Mouse (Mus musculus) adrenal gland, adult 2 months (tissue): ENCODE results near the gene Kctd3. TPM values are rescaled to one million over a fixed set of nuclear protein-coding genes. Genes with fewer than 3 reads are reported as not detected.
A peak's percentile ranks its signal among the peaks of the same experiment; 100 is the strongest.
"Not testable (repeated sequence)": the region's sequence is repeated elsewhere in the genome, so short reads cannot be mapped to it uniquely, and the experiment has no call there.

Source experiments
- DNase-seq: peaks from one replicate; pipeline ENCODE4 v3.0.0; 2021
- long read RNA-seq: library from polyadenylated mRNA; stranded (forward); transcript quantifications from one replicate; pipeline ENCODE4 v2.0.0, GENCODE M21; 2021
- polyA plus RNA-seq: library from polyadenylated mRNA; depleted of rRNA; stranded (reverse); fragments of >200 nt; gene quantifications from 2 replicates; pipeline ENCODE4 v1.2.3, GENCODE M21; 2012; rRNA removed
- total RNA-seq, 2 experiments: library from RNA; stranded (reverse); gene quantifications; 2 replicates each; pipeline ENCODE4 v1.2.3; 2021

Kctd3 gene
- 10 to 100 TPM; 21.8 to 40.9 TPM for total RNA-seq
- polyA plus RNA-seq = 41.9 and 45.9 TPM in 2 replicates
- long read RNA-seq, transcript Kctd3-201 (18 exons, 3,706 nt) = major isoform, 8 of 15 reads
- long read RNA-seq, partial matches to known transcripts = 4 of 15 reads
- long read RNA-seq, other reads (novel, unspliced or antisense) = 2 of 15 reads

DNA sequence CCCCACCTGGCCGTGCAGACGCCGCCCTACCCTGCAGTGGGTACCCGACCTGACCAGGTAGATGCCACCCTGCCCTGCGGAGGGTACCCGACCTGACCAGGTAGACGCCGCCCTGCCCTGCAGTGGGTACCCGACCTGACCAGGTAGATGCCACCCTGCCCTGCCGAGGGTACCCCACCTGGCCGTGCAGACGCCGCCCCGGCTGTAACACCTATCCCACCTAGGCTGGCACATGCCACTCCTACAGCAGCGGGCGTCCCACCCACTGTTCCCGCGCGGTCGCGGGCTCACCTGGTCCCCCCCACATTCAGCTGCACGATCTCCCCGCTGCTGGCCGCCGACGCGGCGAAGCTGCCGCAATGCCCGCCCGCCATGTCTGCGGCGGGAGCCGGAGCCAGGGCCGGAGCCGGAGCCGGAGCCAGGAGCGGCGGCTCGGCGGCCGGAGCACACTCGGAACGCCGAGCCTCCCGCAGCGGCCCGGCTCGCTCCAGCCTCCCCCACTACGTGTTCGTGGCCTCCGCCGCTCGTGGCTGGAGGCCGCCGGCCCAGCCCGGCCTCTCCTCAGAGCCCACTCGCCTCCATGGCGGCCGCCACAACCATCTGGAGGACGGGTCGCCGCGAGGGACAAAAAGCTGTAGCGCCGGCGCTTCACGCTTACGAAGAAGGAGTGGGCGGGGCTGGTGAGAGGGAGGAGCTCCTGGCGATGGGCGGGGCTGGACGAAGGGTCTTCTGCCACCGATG, at the start of gene Kctd3:
Gene Kctd3, minus strand, starts transcription at position 603 of the 741 bp plus-strand sequence.
- DNase-seq = peak; percentile 97

DNA sequence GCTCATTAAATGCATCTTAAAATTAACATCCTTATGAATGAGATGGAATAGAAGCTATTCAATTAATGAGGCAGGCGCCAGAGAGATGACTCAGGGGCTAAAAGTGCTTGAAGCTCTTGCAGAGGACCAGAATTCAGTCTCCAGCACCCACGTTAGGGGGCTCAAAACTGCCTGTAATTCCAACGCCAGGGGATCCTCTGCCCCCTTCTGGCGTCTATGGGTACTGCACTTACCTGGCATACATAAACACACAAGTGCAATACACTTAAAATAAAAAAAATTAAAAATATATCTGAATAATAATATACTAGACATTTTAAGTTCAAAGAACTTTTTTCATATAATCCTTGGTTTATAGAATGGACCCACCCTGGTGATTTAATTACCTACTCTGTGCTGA, 49.8 kb upstream of the Kctd3 start:
- no peak for DNase-seq

DNA sequence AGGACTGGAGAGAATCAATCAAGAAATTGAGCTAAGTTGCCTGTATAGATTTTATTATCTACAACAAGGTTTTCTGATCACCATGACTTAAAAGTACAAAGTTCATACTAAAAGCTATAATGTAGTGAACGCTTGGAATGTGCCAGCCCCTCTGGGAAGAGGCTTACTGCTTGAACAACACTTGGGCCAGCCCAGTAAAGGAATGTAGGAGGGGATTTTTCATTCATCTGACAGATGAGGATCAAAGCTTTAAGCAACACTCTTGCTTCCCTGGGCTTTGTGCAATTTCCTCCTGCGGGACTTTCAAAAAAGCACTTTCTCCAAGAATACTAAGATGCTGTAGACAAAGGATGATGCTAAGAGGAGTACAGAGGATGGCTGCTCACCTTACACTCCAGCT, 48.3 kb upstream of the Kctd3 start:
- no peak for DNase-seq

DNA sequence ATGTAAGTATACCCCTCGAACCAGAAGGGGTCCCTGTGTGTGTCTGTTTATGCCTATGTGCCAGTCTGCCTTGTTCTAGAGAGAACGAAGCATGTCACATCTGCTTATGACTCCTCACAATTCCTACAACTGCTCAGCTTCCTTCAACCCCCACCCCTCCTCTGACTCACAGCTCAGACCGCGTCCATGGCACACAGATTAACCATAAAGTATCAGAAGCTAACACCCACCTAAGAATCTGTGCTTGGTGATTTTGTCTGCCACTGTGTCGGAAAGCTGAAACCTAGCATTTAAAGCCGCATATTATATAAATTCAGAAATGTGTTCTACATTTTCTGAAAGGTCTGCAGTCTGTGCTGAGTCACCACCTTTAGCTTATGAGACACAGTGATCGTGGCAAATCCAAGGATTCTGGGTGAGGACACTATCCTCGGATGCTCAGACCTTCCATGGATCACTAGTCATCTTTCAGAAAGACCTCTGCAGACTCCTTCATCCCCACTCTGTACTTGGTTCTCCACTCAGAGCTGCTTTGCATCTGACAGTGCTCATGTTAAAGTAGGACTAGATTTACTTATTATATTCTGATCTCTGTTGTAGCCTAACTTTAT, 47.4 kb upstream of the Kctd3 start:
- peak; percentile 30 for DNase-seq

DNA sequence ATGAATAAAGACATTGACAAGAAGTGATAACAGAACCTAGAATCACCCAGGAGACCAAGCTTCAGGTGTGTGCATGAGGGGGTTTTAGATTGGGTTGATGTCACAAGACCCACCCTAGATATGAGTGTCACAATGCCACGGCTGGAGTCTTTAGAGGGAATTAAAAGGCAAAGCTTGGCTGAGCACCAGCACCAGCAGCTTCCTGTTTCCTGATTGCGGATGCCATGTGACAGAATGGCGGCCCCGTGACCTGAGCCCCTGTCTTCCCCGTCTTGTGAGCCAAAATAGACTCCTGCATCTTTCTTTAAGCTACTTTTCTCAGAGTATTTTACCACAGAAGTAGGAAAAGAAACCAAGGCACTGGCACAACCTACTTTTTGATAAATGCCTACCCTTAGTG, 46.5 kb upstream of the Kctd3 start:
- no peak for DNase-seq

DNA sequence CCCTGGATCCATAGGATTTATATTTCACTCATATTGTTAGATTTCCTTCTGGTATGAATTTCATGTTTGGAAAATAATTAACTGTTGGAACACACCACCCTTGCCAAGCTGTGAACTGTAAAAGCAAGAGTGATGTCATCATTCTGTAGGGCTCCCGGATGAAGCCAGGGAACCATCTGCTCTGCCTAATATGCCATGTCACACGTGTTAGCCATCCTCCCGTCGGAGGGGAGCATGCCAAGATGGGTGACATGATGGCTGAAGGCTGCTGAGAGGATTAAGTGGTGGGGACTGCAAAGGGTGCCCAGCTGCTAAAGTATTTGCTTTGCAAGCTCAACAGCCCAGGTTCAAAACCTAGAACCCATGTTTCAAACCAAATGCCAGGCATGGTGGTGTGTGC, 44.5 kb upstream of the Kctd3 start:
- no peak for DNase-seq

DNA sequence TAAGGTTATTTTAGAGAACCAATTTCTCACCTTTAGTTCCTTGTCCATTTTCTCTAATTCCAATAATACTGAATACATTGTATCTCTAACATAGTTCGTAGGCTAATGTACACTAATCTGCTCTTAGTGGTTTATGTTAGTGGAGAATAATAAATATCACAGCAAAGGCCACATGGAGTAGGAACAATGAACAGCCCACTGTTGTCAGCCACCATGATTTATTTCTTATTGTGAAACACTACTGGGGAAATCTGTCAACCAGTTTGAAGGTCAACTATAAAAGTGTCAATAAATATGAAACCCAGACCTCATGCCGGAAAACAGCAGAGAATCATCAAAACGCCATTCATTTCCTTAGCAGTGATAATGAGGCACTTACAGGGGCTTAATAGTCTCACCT, 42.5 kb upstream of the Kctd3 start:
- DNase-seq = no peak

DNA sequence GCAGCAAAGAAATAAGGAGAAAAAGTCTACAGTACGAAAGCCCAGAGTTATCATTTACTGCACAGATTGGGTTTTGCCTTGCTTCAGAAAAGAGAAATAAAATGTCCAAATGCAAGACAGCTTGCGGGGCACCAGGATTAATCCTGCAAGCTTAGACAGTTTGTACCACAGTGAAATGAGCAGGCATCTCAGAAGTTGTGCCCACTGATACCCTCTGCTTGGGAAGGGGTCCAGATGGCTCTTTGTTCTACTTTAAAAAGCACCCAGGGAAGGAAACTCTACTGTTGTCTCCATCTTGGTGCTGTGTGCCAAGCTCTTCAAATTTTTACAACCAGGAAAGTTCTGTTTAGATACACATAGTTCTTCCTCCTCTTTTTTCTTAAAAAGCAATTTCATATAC, 40.7 kb upstream of the Kctd3 start:
- no peak for DNase-seq

DNA sequence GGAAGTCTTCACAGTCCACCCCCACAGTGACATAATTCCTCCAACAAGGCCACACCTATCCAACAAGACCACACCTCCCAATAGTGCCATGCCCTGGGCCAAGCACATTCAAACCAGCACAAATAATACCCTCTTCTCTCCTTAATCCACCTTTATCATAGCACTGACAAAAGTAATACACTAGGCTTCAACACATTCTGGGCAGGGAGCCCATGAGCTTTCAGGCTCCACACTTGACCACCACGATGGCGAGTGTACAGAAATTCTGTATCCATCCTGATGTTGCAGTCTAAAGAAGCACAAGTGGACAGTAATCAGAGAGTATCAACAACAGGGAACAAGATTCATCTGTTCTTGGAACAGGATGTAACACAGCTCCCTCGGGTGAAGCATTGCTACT, 40.3 kb upstream of the Kctd3 start:
- DNase-seq = no peak

DNA sequence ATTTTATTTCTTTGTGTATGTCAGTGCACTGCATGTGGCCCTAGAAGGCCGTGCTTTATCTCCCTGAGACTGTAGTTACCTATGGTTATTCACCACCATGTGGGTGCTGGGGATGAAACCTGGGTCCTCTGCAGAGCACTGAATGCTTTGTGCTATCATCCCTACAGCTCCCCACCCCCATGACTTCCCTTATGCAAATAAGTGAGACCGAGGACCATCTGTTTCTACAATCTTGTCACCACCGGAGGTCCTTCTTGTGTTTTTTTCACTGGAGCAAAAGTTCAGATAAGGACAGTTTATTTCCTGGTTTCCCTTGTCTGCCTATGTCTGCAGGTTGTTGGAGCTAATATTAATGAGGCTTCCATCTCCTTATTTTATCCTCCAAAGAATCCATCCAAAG, 39.2 kb upstream of the Kctd3 start:
- DNase-seq = no peak

DNA sequence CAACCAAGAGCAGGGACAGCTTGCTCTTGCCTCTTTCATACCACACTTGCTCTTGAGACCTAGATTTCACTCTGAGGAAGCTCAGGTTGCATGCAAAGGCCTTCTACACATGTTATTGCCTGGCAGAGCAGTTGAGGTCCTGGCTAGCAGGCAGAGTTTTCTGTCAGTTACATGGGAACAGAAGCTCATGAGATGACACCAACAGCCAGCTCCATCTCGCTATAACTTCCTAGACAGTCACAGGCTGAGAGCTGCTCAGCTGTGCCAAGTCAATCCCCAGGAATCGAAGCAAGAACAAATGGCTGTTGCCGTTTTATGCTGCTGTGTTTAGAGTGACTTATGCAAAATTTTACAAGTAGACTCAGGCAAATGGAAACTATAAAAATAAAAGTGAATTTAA, 38.7 kb upstream of the Kctd3 start:
- DNase-seq = no peak

DNA sequence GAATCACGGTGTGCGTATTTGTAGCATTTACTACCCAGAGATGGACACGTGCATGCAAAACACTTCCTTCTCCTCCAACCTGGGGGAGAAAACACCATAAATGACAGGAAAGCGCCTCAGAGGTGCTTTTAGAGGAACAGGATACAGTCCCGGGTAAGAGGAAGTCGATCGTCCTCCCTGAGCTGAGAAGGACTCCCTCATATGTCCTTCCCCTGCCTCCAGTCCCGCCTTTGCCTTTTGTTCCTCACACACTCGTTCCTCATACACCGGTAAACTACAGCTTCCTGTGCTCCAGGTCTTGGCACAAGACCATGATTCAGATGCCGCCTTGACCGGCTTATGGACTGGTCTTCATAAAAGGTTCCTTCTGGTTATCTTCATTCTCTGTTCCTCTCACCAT, 33.6 kb upstream of the Kctd3 start:
- no peak for DNase-seq

DNA sequence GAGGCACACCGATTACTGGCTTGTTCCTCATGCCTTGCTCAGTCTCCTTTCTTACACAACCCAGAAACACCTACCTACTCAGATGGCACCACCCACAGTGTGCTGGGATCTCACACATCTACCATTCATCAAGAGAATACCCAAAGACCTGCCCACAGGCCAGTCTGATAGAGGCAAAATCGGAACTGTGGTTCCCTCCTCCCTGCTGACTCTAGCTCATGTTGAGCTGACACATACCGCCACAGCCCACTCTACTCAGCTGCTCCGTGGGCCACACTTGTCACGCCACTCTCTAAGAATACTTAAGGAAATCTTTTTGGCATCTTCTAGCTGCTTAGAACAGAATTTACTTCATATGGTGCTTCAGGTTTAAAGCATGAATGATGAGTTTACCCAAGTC, 31.7 kb upstream of the Kctd3 start:
- DNase-seq = no peak

DNA sequence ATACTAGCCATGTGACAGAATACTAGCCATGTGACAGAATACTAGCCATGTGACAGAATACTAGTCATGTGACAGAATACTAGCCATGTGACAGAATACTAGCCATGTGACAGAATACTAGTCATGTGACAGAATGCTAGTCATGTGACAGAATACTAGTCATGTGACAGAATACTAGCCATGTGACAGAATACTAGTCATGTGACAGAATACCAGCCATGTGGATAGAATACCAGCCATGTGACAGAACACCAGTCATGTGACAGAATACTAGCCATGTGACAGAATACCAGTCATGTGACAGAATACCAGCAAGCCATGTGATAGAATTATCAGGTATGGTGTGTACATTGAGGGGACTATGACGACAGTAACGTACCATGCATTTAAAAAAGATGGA, 25.2 kb upstream of the Kctd3 start:
- not testable (repeated sequence) for DNase-seq

DNA sequence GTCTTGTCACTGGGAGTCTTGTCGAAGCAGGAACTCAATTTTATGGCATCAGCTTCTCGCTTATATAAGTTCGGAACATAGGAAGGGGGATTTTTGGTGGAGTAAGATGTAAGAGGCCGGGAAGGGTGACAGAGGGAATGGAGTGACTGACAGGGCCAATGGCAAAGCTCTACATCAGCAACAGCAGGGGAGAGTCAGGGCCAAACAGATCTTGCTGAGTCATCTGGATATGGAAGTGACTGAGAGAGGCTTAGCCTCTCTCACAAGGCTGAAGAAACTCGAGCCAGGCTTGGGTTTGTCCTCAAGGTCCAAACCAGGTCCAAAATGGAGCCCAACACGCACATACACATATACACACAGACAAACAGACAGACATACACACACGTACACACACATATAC, 23.3 kb upstream of the Kctd3 start:
- DNase-seq = peak; percentile 45

DNA sequence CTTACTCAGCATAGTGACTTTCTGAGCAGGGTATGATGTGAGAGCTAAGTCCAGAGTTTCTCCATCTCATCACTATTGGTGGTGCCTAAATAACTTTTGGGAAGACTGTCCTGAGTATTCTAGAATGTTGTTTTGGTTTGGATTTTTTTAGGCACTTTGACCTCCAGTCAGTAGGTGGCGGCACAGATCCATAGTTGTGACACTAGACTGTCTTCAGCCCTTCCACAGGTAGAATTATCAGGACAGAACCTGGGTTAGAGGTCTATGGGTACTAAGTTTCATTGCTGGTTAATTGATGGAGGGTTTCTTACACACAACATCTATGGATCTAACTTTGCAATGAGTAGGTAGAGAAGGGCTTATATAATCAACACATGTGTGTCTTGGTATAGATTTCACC, 20.6 kb upstream of the Kctd3 start:
- no peak for DNase-seq

DNA sequence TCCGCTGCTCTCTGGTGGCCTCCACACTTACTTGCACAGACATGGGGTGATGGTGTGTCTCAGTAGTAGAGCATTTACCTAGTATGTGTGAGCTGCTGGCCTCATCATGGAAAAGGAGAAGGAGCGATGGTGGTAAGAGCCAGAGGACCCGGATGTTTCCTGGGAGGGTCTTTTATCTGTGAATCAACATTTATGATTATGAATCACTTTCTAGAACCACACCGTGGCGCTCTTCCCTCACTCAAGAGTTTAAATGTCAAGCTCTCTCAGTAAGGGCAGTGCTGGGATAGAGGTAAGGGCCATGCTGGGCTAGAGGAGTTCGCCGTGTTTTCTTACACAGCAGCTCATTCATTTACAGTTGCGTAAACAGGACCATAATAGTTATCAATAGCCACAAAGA, 19.2 kb upstream of the Kctd3 start:
- no peak for DNase-seq

DNA sequence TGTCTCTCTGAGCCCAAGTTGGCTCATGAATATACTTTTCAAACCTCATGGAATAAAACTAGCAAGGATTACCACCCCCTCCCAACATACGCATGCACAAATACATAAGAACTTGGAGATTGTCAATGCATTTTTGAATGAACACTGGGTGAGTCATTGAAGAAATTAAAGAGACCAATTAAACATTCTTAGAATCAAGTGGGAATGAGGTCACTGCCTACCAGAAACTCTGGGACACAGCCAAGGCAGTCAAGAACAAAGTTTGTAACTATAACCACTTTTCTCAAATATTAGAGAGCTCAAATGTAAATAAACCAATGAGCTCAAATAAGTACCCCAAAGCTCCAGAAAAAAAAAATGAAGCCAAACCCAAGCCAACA, 16.1 kb upstream of the Kctd3 start:
- no peak for DNase-seq

DNA sequence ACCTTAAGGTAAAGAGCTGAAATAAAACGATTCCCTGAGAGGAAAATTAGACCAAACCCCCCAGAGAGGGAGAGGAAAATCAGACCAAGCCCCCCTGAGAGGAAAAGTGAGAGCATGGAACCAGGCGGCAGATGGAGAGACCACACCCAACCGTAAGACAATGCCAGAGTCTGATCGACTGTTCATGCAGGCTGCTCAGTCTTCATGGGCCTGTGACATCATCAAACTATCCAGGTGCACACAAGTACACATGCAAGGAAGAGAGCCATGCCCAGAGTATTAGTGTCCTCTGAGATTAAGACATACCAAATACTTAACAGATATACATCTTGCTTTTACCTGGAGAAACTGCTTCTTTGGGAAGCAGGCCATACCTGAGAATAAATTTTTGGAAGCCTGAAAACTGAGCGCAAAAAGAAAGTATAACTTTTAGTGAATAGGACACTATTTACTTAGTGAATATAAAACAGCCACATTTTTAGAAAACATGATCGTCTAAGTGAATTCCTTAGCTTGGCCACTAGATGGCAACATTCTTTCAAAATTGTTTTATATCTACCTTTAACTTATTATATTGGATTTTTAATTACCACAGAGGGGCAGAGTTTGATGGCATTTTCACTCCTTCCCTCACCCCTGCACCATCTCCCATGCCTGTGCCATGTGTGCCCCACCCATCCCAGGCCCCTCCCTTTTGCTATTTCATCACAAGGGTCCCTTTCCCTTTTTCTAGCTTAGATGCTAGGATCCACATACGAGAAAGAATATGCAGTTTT, 15.5 kb upstream of the Kctd3 start:
- no peak for DNase-seq

DNA sequence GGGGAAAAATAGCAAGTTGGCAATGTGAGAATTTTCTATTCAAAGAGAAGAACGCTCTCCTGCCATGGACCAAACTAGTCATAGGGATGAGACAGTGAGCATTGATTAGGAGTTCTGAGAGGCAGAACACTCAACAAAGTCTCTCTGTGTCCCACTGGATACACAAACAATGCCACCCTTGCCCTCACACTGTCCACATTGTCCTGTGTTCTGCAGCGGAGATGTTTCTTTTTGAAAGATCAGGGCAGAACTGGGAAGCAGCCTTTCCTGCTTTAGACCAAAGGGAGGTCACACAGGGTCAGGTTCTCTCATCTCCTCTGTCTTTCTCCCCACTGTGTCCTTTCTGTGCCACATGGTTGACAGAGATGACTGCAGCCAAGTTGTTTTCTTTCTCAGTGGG, 7.7 kb upstream of the Kctd3 start:
- no peak for DNase-seq

DNA sequence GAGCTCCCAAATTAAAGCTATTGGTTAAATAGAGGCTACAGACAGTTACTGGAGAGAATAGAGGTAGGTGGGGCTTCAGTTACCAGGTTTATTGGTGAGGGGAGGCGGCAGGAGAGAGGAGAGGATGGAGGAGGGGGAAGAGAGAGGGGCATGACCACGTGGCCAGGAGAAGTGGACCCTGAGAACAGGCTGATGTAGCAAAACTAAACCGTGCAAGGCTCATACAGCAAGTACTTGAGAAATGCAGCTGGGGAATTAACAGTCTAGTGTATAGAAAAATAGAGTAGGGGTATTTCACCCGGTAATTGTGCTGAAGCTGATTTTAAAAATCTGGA, 5.9 kb upstream of the Kctd3 start:
- DNase-seq = no peak

DNA sequence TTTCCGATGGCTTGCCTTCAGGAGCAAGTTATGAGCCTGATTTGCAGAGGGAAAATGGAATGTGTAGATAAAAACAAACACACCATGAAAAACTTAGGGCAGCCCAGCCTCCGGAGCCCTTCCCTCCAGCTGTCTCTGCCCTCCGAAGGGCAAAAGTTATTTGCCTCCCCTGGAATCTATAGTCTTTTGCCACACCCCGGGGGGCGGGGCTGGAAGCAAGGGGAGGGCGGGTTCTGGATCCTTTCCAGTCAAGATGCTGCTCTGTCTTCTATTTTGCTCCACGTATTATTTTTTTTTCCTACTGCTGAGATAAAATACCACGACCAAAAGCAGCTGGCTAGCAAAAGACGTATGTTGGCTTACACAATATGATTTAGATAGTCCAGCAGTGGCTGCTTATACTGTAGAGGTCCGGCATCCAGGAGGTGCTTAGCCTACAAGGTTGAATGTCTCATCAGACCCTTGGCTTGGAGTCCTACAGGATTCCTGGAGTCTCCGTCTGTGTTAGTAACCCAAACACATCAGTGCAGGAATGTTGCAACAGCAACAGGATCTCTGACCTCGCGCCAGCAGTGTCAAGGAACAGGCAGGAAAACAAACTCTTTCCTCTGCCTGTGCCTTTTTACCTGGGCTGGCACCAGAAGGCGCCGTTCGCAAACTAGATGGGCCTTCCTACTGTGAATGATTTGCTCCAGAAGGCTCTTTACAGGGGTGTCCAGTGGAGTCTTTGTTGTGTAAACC, 5.4 kb upstream of the Kctd3 start:
- peak; percentile 40 for DNase-seq

DNA sequence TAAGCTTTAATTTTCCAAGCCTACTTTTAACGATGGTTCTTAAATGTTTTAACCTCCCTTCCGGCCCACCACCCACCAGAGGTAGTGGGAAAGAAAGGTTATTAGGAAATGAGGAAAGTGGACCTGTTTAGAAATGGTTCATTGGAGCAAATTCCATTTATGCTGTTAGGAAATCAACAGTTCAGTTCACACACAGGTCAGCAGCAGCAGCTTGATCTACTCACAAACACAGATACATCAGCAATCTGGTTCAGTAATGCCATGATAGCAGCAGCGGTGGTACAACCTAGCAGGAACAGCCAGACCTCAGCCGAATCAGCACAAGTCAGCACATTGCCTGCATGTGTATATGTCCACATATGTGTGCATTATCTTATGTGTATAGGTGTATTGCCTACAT, 3.0 kb upstream of the Kctd3 start:
- DNase-seq = no peak
